Comparison of ENCODE assay signal across 10 mouse cellular contexts in genomic region chr10:128435186-128435823, GRCm38 (mm10). TPM values are rescaled to one million over a fixed set of nuclear protein-coding genes. Genes with fewer than 3 reads are reported as not detected.
DNase-seq lines count a peak whose midpoint lies in the region; ATAC-seq and TF ChIP-seq lines count a peak whose summit lies in the region.
"Had no signal": no experiment of that assay in that cellular context is flagged by ENCODE, and none has a peak within 500 bp of the region (broad histone marks: within the 10 kb centered on the region; RNA-seq: fewer than 3 reads in every experiment).

No protein-coding gene starts in this region.

- no peaks in the 10 kb centered on the region for H3K27me3 ChIP-seq in hindbrain, postnatal 0 days (ENCODE audit: insufficient read depth, low read length)
- H3K27me3 ChIP-seq in neural tube, embryonic 14.5 days (ENCODE audit: control insufficient read depth, insufficient read depth, low read length), result no peaks in the 10 kb centered on the region
- no peaks in the 10 kb centered on the region for H3K27me3 ChIP-seq in midbrain, embryonic 13.5 days
- H3K27me3 ChIP-seq: neural tube, embryonic 12.5 days had no signal

- no peak for TF ChIP-seq CTCF in hindbrain, postnatal 0 days (IDR thresholded peaks at IDR 0.05; ENCODE audit: low read depth)

- H3K9me3 ChIP-seq in hindbrain, postnatal 0 days (ENCODE audit: low read length), result no peaks in the 10 kb centered on the region
- H3K9me3 ChIP-seq in neural tube, embryonic 14.5 days (ENCODE audit: control insufficient read depth, low read length), result no peaks in the 10 kb centered on the region
- H3K9me3 ChIP-seq in midbrain, embryonic 13.5 days, result no peaks in the 10 kb centered on the region
- H3K9me3 ChIP-seq: neural tube, embryonic 12.5 days had no signal

- peaks cover 46% of the 10 kb centered on the region for H3K36me3 ChIP-seq in hindbrain, postnatal 0 days (ENCODE audit: insufficient read depth, low read length)
- peaks cover 53% of the 10 kb centered on the region for H3K36me3 ChIP-seq in neural tube, embryonic 14.5 days (ENCODE audit: control insufficient read depth, insufficient read depth, low read length)
- H3K36me3 ChIP-seq in midbrain, embryonic 13.5 days, result peaks cover 90% of the 10 kb centered on the region

- peak overlapping the region; percentile 57; the same call in 1 of the 2 replicates for H3K27ac ChIP-seq in hindbrain, postnatal 0 days
- no peak overlapping the region for H3K27ac ChIP-seq in neural tube, embryonic 14.5 days (ENCODE audit: low read depth, low read length)
- no peak overlapping the region for H3K27ac ChIP-seq in midbrain, embryonic 13.5 days
- H3K27ac ChIP-seq: neural tube, embryonic 12.5 days had no signal

- no peak overlapping the region for H3K4me3 ChIP-seq in hindbrain, postnatal 0 days (ENCODE audit: low read length)
- H3K4me3 ChIP-seq in neural tube, embryonic 14.5 days (ENCODE audit: low read depth, low read length), result no peak overlapping the region
- no peak overlapping the region for H3K4me3 ChIP-seq in midbrain, embryonic 13.5 days (replicated peaks)
- H3K4me3 ChIP-seq: neural tube, embryonic 12.5 days had no signal

- no peak overlapping the region for H3K9ac ChIP-seq in hindbrain, postnatal 0 days (replicated peaks; ENCODE audit: low read length)
- 0 out of 2 replicates have a peak overlapping the region, but pooled peaks have one; percentile 3 for H3K9ac ChIP-seq in neural tube, embryonic 14.5 days (replicated peaks; ENCODE audit: low read depth, low read length)
- H3K9ac ChIP-seq in midbrain, embryonic 13.5 days (replicated peaks), result no peak overlapping the region
- H3K9ac ChIP-seq: neural tube, embryonic 12.5 days had no signal

- H3K4me1 ChIP-seq in hindbrain, postnatal 0 days (ENCODE audit: insufficient read depth, low read length), result no peaks in the 10 kb centered on the region
- no peaks in the 10 kb centered on the region for H3K4me1 ChIP-seq in neural tube, embryonic 14.5 days (ENCODE audit: control insufficient read depth, insufficient read depth, low read length)
- H3K4me1 ChIP-seq in midbrain, embryonic 13.5 days (replicated peaks), result no peaks in the 10 kb centered on the region; the same call in 1 of the 2 replicates
- H3K4me1 ChIP-seq: neural tube, embryonic 12.5 days had no signal

- WGBS in hindbrain, postnatal 0 days, result 57% methylated on average over 17 of the region's 17 CpGs
- WGBS in neural tube, embryonic 14.5 days, result 81% methylated on average over 17 of the region's 17 CpGs
- 65% methylated on average over 17 of the region's 17 CpGs for WGBS in midbrain, embryonic 13.5 days

- H3K4me2 ChIP-seq in hindbrain, postnatal 0 days (ENCODE audit: low read depth, low read length), result no peak overlapping the region
- no peak overlapping the region for H3K4me2 ChIP-seq in neural tube, embryonic 14.5 days (ENCODE audit: low read depth, low read length)
- no peak overlapping the region for H3K4me2 ChIP-seq in midbrain, embryonic 13.5 days (replicated peaks)
- H3K4me2 ChIP-seq: neural tube, embryonic 12.5 days had no signal

- ATAC-seq in hindbrain, postnatal 0 days, result peak; percentile 30; the same call in 1 of the 2 replicates
- ATAC-seq in neural tube, embryonic 14.5 days (ENCODE audit: low read depth), result no peak
- no peak for ATAC-seq in midbrain, embryonic 13.5 days

- DNase-seq in gastrocnemius, adult 18-20 months (ENCODE audit: low spot score), result peak; percentile 68
- no peak for DNase-seq in gastrocnemius, postnatal 4 days (ENCODE audit: low spot score in 2 of 2)
- peak; percentile 73 for DNase-seq in Muller cell, postnatal 12 days (ENCODE audit: inconsistent ontology term)
- peak; percentile 70 to 80 for DNase-seq in cerebellum, postnatal 25 days
- DNase-seq in hindbrain, postnatal 0 days (ENCODE audit: low spot score), result no peak
- no peak for DNase-seq in left cerebral cortex, adult 18-20 months (ENCODE audit: low spot score in 2 of 2)

RNA-seq across cellular contexts. Expression of gene Smarcc2, which starts 23.7 kb away (rescaled TPM):
- total RNA-seq in gastrocnemius, adult 18-20 months (2021), result 10 to 100 TPM; 44.1 to 49.5 TPM
- 10 to 100 TPM; 90.8 to 91.2 TPM for total RNA-seq in gastrocnemius, postnatal 4 days (2021)
- total RNA-seq in hindbrain, postnatal 0 days (2014; rRNA removed), result 174 and 181 TPM in 2 replicates
- 112 and 120 TPM in 2 replicates for polyA plus RNA-seq in hindbrain, postnatal 0 days (2015; fragmentation: Nextera tagmentation; extraction: Ambion mirVana)
- 179 and 205 TPM in 2 replicates for polyA plus RNA-seq in neural tube, embryonic 14.5 days (2014; fragmentation: Nextera tagmentation; extraction: Ambion mirVana)
- 200 and 212 TPM in 2 replicates for polyA plus RNA-seq in midbrain, embryonic 13.5 days (2015; fragmentation: Nextera tagmentation; extraction: Ambion mirVana)
- 100 to 1,000 TPM; 265 to 267 TPM for total RNA-seq in left cerebral cortex, adult 18-20 months (2021)

RNA-seq across cellular contexts. Expression of gene Rnf41, which starts 23.8 kb away (rescaled TPM):
- 10 to 100 TPM; 12.7 to 13.2 TPM for total RNA-seq in gastrocnemius, adult 18-20 months (2021)
- total RNA-seq in gastrocnemius, postnatal 4 days (2021), result 10 to 100 TPM; 21.9 to 24.0 TPM
- 98.1 and 105 TPM in 2 replicates for total RNA-seq in hindbrain, postnatal 0 days (2014; rRNA removed)
- polyA plus RNA-seq in hindbrain, postnatal 0 days (2015; fragmentation: Nextera tagmentation; extraction: Ambion mirVana), result 75.8 and 76.3 TPM in 2 replicates
- polyA plus RNA-seq in neural tube, embryonic 14.5 days (2014; fragmentation: Nextera tagmentation; extraction: Ambion mirVana), result 64.5 and 71.2 TPM in 2 replicates
- polyA plus RNA-seq in midbrain, embryonic 13.5 days (2015; fragmentation: Nextera tagmentation; extraction: Ambion mirVana), result 81.5 and 85.9 TPM in 2 replicates
- 10 to 100 TPM; 78.9 to 81.5 TPM for total RNA-seq in left cerebral cortex, adult 18-20 months (2021)

RNA-seq across cellular contexts. Expression of gene Nabp2, which starts 24.0 kb away (rescaled TPM):
- 10 to 100 TPM; 61.0 to 65.2 TPM for total RNA-seq in gastrocnemius, adult 18-20 months (2021)
- total RNA-seq in gastrocnemius, postnatal 4 days (2021), result 10 to 100 TPM; 48.0 to 50.7 TPM
- total RNA-seq in hindbrain, postnatal 0 days (2014; rRNA removed), result 73.9 and 98.9 TPM in 2 replicates
- polyA plus RNA-seq in hindbrain, postnatal 0 days (2015; fragmentation: Nextera tagmentation; extraction: Ambion mirVana), result 135 and 140 TPM in 2 replicates
- 131 and 140 TPM in 2 replicates for polyA plus RNA-seq in neural tube, embryonic 14.5 days (2014; fragmentation: Nextera tagmentation; extraction: Ambion mirVana)
- 142 and 153 TPM in 2 replicates for polyA plus RNA-seq in midbrain, embryonic 13.5 days (2015; fragmentation: Nextera tagmentation; extraction: Ambion mirVana)
- total RNA-seq in left cerebral cortex, adult 18-20 months (2021), result 10 to 100 TPM; 81.2 to 85.5 TPM

RNA-seq across cellular contexts. Expression of gene Slc39a5, which starts 34.3 kb away (rescaled TPM):
- total RNA-seq in gastrocnemius, adult 18-20 months (2021), result not detected
- total RNA-seq in gastrocnemius, postnatal 4 days (2021), result under 1 TPM in 1 of 2 experiments, not detected in 1; 0.23 TPM
- total RNA-seq in hindbrain, postnatal 0 days (2014; rRNA removed), result 0.58 and 2.3 TPM in 2 replicates
- polyA plus RNA-seq in hindbrain, postnatal 0 days (2015; fragmentation: Nextera tagmentation; extraction: Ambion mirVana), result 0.55 and 0.66 TPM in 2 replicates
- polyA plus RNA-seq in neural tube, embryonic 14.5 days (2014; fragmentation: Nextera tagmentation; extraction: Ambion mirVana), result 0.44 TPM in 1 of 2 replicates, not detected in the other
- 0.18 and 0.22 TPM in 2 replicates for polyA plus RNA-seq in midbrain, embryonic 13.5 days (2015; fragmentation: Nextera tagmentation; extraction: Ambion mirVana)
- not detected for total RNA-seq in left cerebral cortex, adult 18-20 months (2021)
- total RNA-seq: layer of hippocampus, postnatal 25 days had no signal
- polyA plus RNA-seq: neural tube, embryonic 12.5 days had no signal

RNA-seq across cellular contexts. Expression of gene Ankrd52, which starts 58.4 kb away (rescaled TPM):
- 10 to 100 TPM; 44.5 to 47.0 TPM for total RNA-seq in gastrocnemius, adult 18-20 months (2021)
- 10 to 100 TPM; 45.3 to 48.3 TPM for total RNA-seq in gastrocnemius, postnatal 4 days (2021)
- total RNA-seq in hindbrain, postnatal 0 days (2014; rRNA removed), result 38.8 and 39.5 TPM in 2 replicates
- 9.1 and 10.6 TPM in 2 replicates for polyA plus RNA-seq in hindbrain, postnatal 0 days (2015; fragmentation: Nextera tagmentation; extraction: Ambion mirVana)
- polyA plus RNA-seq in neural tube, embryonic 14.5 days (2014; fragmentation: Nextera tagmentation; extraction: Ambion mirVana), result 11.6 and 14.0 TPM in 2 replicates
- 13.0 and 14.8 TPM in 2 replicates for polyA plus RNA-seq in midbrain, embryonic 13.5 days (2015; fragmentation: Nextera tagmentation; extraction: Ambion mirVana)
- total RNA-seq in left cerebral cortex, adult 18-20 months (2021), result 10 to 100 TPM; 51.0 to 52.2 TPM

Comparison
In these comparisons a context has a peak if more than half of its experiments do, and no peak if none do; other contexts are left out.
1. DNase-seq: peak in gastrocnemius, adult 18-20 months (single experiment), Muller cell, postnatal 12 days (single experiment) and cerebellum, postnatal 25 days (2 of 2); none in gastrocnemius, postnatal 4 days (0 of 2), hindbrain, postnatal 0 days (single experiment) and left cerebral cortex, adult 18-20 months (0 of 2).